Mouse (Mus musculus) liver, embryonic 13.5 days (tissue): Measurements from ENCODE around the gene Znhit1. TPM values are rescaled to one million over a fixed set of nuclear protein-coding genes. Genes with fewer than 3 reads are reported as not detected.
"Not testable (repeated sequence)": the region's sequence is repeated elsewhere in the genome, so short reads cannot be mapped to it uniquely, and the experiment has no call there.

ENCODE experiments used
- ATAC-seq: fragments of 200-750 bp; cut with Nextera tagmentation; 2 replicates; pipeline ENCODE4 v1.8.0; 2017; ENCODE audit warnings: low read depth, mild to moderate bottlenecking, moderate number of reproducible peaks, moderate library complexity
- DNase-seq: peaks from one replicate; pipeline ENCODE4 v3.0.0; 2022
- H3K27ac ChIP-seq: fragments of 300-500 bp; sonication (generic); 2 replicates; pipeline ENCODE4 v1.5.1; 2015; ENCODE audit warnings: moderate library complexity, mild to moderate bottlenecking, inconsistent platforms
- H3K27me3 ChIP-seq: fragments of 300-500 bp; sonication (generic); 2 replicates; pipeline ENCODE4 v1.6.1; 2015; ENCODE audit warnings: mild to moderate bottlenecking, inconsistent platforms
- H3K36me3 ChIP-seq: fragments of 300-500 bp; sonication (generic); 2 replicates; pipeline ENCODE4 v1.6.1; 2015; ENCODE audit warnings: mild to moderate bottlenecking, inconsistent platforms
- H3K4me1 ChIP-seq: fragments of 300-500 bp; sonication (generic); replicated peaks from 2 replicates; pipeline ENCODE4 v1.6.1; 2015; ENCODE audit warnings: inconsistent platforms
- H3K4me2 ChIP-seq: fragments of 300-500 bp; sonication (generic); 2 replicates; pipeline ENCODE4 v1.6.1; 2015; ENCODE audit warnings: inconsistent platforms, mild to moderate bottlenecking, moderate library complexity
- H3K4me3 ChIP-seq: fragments of 300-500 bp; sonication (generic); replicated peaks from 2 replicates; pipeline ENCODE4 v1.5.1; 2015; ENCODE audit warnings: mild to moderate bottlenecking, inconsistent platforms
- H3K9ac ChIP-seq: fragments of 300-500 bp; sonication (generic); 2 replicates; pipeline ENCODE4 v1.6.1; 2015; ENCODE audit warnings: mild to moderate bottlenecking, inconsistent platforms
- H3K9me3 ChIP-seq: fragments of 300-500 bp; sonication (generic); replicated peaks from 2 replicates; pipeline ENCODE4 v1.6.1; 2016; ENCODE audit warnings: inconsistent platforms
- WGBS: fragments of 180-500 bp; shearing (Covaris S2); methylation state at CpG from one replicate; pipeline ENCODE4 v1.1.7; 2015; ENCODE audit not compliant: insufficient replicate concordance; 5-methylcytosine and 5-hydroxymethylcytosine counted together
- polyA plus RNA-seq: library from polyadenylated mRNA; unstranded; fragments of >200 nt; fragmentation: Nextera tagmentation; extraction: Ambion mirVana; gene quantifications from 2 replicates; pipeline ENCODE4 v1.2.1, GENCODE M21; 2015

Znhit1 gene
- polyA plus RNA-seq, 1 experiment from 2014 or later = 57.8 TPM

- ATAC-seq (peak; percentile 98), DNase-seq (peak; percentile 94)
- Histone ChIP-seq H3K27me3 (no peaks in the 10 kb centered on the region), H3K9ac (peak within 1 kb of the TSS; percentile 74), H3K27ac (peak within 1 kb of the TSS; percentile 58), H3K4me2 (peak within 1 kb of the TSS; percentile 81), H3K36me3 (peaks cover 3% of the 10 kb centered on the region; the same call in 1 of the 2 replicates), H3K9me3 (no peaks in the 10 kb centered on the region), H3K4me1 (peaks cover 34% of the 10 kb centered on the region), H3K4me3 (peak within 1 kb of the TSS; percentile 78)
- WGBS = under 1% methylated on average over 23 of the region's 23 CpGs
These were observed 34.8 kb downstream of the Znhit1 start, which contains the start of gene Fis1 for GRCm38 (mm10) chr5:136953015-136953414. Gene Fis1 (plus strand): TSS chr5:136953275.

GRCm38 (mm10) chr5:136952153-136952552 lies 35.7 kb downstream of the Znhit1 start:
- 57% methylated on average over 4 of the region's 4 CpGs for WGBS

DNA sequence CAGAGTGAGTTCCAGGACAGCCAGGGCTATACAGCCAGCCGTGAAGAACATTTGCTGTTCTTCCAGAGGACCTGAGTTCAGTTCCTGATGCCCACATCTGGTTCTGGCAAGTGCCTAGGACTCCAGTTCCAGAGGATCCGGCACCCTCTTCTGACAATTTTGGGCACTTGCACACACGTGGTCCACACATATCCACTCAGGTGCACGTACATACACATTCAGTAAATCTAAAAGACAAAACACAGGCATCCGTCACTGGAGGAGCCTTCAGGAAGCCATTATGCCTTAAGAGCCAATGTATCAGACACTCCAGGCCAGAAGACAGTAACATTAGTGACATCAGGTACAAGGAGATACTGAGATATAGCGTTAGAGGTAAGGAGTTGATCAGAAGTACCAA lies 37.3 kb downstream of the Znhit1 start:
- H3K27ac ChIP-seq = no peak overlapping the region

More at GRCm38 (mm10) chr5:136952153-136952552, 35.7 kb downstream of the Znhit1 start:
- Histone ChIP-seq H3K9ac (0 out of 2 replicates have a peak overlapping the region, but pooled peaks have one; percentile 53), H3K36me3 (no peaks in the 10 kb centered on the region), H3K4me1 (peaks cover 31% of the 10 kb centered on the region), H3K4me2 (peak overlapping the region; percentile 81), H3K9me3 (no peaks in the 10 kb centered on the region), H3K27me3 (no peaks in the 10 kb centered on the region), H3K27ac (no peak overlapping the region), H3K4me3 (no peak overlapping the region)
- no peak for DNase-seq
- no peak for ATAC-seq

DNA sequence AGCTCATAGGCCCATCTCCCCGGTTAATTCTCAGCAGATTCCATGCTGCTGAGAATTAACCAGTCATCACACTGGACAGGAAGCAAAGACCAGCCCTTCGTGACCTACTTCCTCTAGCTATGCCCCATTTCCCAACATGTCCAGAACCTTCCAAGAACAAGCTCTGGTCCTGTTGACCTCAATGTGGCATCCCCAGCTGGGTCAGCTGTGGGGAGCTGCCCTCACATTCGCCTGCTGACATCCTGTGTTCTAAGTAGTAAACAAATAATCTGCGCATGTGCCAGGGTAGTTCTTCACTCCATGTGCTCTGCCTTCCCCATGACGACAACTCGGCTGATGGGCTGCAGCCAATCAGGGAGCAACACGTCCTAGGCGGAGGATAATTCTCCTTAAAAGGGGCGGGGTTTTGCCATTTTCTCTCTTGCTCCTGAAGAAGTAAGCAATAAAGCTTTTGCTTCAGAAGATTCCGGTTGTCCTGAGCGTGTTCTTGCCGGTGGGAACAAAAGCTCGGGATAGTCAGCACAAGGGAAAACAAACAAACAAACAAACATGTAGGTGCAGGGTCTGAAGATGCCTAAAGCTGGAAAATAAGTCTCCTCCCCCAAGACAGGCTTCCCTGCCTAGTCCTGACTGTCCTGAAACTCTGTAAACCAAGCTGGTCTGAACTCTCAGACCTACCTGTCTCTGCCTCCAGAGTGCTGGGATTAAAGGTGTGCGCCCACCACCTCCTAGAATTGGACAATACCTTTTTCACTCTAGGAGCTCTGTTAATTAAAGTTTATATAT lies 38.1 kb downstream of the Znhit1 start:
- H3K4me3 ChIP-seq, ATAC-seq, H3K36me3 ChIP-seq, H3K4me2 ChIP-seq, H3K27me3 ChIP-seq, H3K9me3 ChIP-seq, H3K9ac ChIP-seq, H3K27ac ChIP-seq, DNase-seq: not testable (repeated sequence)
- peaks cover 21% of the 10 kb centered on the region for H3K4me1 ChIP-seq
- 69% methylated on average over 14 of the region's 14 CpGs for WGBS

More for the DNA sequence above, 37.3 kb downstream of the Znhit1 start:
- no peak for DNase-seq
- Histone ChIP-seq H3K36me3 (no peaks in the 10 kb centered on the region), H3K4me1 (peaks cover 25% of the 10 kb centered on the region), H3K27me3 (no peaks in the 10 kb centered on the region), H3K9me3 (no peaks in the 10 kb centered on the region), H3K4me2 (no peak overlapping the region), H3K4me3 (no peak overlapping the region), H3K9ac (no peak overlapping the region)
- 77% methylated on average over 6 of the region's 6 CpGs for WGBS
- no peak for ATAC-seq

GRCm38 (mm10) chr5:136947874-136948273 lies 39.9 kb downstream of the Znhit1 start:
- no peak overlapping the region for H3K4me2 ChIP-seq
- no peaks in the 10 kb centered on the region for H3K27me3 ChIP-seq
- peaks cover 8% of the 10 kb centered on the region for H3K4me1 ChIP-seq
- no peak overlapping the region for H3K27ac ChIP-seq
- ATAC-seq (no peak), DNase-seq (no peak)
- H3K36me3 ChIP-seq = no peaks in the 10 kb centered on the region
- no peaks in the 10 kb centered on the region for H3K9me3 ChIP-seq
- H3K9ac ChIP-seq = no peak overlapping the region
- no peak overlapping the region for H3K4me3 ChIP-seq

GRCm38 (mm10) chr5:136945084-136945483 lies 42.7 kb downstream of the Znhit1 start:
- Histone ChIP-seq H3K9me3 (no peaks in the 10 kb centered on the region), H3K4me1 (no peaks in the 10 kb centered on the region), H3K27ac (no peak overlapping the region), H3K36me3 (no peaks in the 10 kb centered on the region), H3K9ac (no peak overlapping the region), H3K4me2 (no peak overlapping the region), H3K27me3 (no peaks in the 10 kb centered on the region), H3K4me3 (no peak overlapping the region)
- 64% methylated on average over 12 of the region's 12 CpGs for WGBS
- ATAC-seq (no peak), DNase-seq (no peak)

DNA sequence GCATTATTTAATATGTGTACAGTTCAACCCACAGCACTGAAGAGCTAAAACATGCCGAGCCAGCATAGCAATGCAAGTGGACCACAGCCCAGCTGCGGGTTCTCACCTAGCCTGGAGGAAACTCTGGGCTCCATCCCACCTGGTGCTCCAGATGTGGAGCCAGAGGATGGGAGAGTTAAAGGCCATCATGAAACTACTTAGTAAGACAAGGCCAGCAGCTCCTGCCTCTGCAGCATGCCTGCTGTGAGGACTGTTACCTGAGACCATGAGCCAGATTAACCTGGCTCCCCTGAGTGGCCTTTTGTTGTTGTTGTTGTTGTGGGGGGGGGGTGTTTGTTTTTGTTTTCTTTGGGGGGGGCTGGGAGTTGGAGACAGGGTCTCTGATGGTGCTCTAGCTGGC lies 44.4 kb downstream of the Znhit1 start:
- Histone ChIP-seq H3K4me2 (no peak overlapping the region), H3K4me3 (no peak overlapping the region), H3K27me3 (no peaks in the 10 kb centered on the region), H3K36me3 (no peaks in the 10 kb centered on the region), H3K9ac (no peak overlapping the region), H3K9me3 (no peaks in the 10 kb centered on the region), H3K27ac (no peak overlapping the region), H3K4me1 (no peaks in the 10 kb centered on the region)
- 60% methylated on average over 2 of the region's 2 CpGs for WGBS
- DNase-seq (no peak), ATAC-seq (no peak)

GRCm38 (mm10) chr5:136942781-136943180 lies 45.0 kb downstream of the Znhit1 start:
- DNase-seq (no peak), ATAC-seq (no peak)
- H3K27me3 ChIP-seq = no peaks in the 10 kb centered on the region
- H3K36me3 ChIP-seq = no peaks in the 10 kb centered on the region
- H3K9ac ChIP-seq = no peak overlapping the region
- H3K27ac ChIP-seq = no peak overlapping the region
- H3K4me1 ChIP-seq = no peaks in the 10 kb centered on the region
- H3K9me3 ChIP-seq = no peaks in the 10 kb centered on the region
- H3K4me3 ChIP-seq = no peak overlapping the region
- 58% methylated on average over 3 of the region's 3 CpGs for WGBS
- no peak overlapping the region for H3K4me2 ChIP-seq

DNA sequence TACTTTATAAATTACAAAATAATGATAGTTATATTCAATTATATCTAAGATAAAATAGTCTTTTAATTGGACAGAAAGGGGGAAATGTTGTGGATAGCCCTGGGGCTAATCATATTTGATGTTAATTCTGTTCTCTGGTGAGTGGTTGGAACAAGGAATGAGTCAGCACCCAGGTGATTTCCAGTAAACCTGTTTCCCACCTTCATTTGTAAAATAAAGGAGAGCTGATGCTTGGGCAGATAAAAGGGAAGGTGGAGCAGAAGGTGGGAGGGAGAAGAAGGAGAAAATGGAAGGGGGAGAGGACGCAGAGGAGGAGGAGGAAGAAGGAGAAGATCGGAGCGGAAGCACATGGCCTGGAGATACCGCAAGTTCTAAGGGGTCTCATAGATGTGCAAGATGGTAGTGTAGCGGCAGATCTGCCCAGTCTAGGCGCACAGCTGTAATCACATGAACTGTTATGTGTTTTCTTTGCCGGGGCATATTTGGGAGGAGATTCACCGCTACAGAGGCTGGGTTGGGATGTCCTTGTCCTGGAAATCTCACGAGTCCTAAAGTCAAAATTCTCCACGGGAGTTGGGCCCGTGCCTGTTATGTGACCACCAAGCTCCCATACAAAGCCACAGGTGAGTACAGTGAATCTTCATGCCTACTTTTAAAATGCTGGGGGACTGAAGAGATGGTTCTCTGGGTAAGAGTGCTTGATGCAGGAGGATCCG lies 46.8 kb downstream of the Znhit1 start:
- no peaks in the 10 kb centered on the region for H3K9me3 ChIP-seq
- no peaks in the 10 kb centered on the region for H3K27me3 ChIP-seq
- DNase-seq (no peak), ATAC-seq (no peak)
- WGBS = 76% methylated on average over 12 of the region's 12 CpGs
- no peaks in the 10 kb centered on the region for H3K36me3 ChIP-seq
- H3K4me2 ChIP-seq = no peak overlapping the region
- H3K4me3 ChIP-seq = no peak overlapping the region
- H3K4me1 ChIP-seq = no peaks in the 10 kb centered on the region
- H3K27ac ChIP-seq = no peak overlapping the region
- no peak overlapping the region for H3K9ac ChIP-seq

GRCm38 (mm10) chr5:136940029-136940428 lies 47.8 kb downstream of the Znhit1 start:
- not testable (repeated sequence) for H3K27me3 ChIP-seq, ATAC-seq, H3K27ac ChIP-seq, H3K36me3 ChIP-seq, H3K4me1 ChIP-seq, H3K9ac ChIP-seq, H3K4me3 ChIP-seq, H3K4me2 ChIP-seq, DNase-seq, H3K9me3 ChIP-seq
- 72% methylated on average over 6 of the region's 6 CpGs for WGBS

- WGBS = 60% methylated on average over 7 of the region's 7 CpGs
- no peak overlapping the region for H3K4me2 ChIP-seq
- H3K9ac ChIP-seq = no peak overlapping the region
- H3K36me3 ChIP-seq = no peaks in the 10 kb centered on the region
- H3K4me1 ChIP-seq = no peaks in the 10 kb centered on the region
- no peak for ATAC-seq
- H3K9me3 ChIP-seq = no peaks in the 10 kb centered on the region
- DNase-seq = no peak
- H3K27me3 ChIP-seq = no peaks in the 10 kb centered on the region
- no peak overlapping the region for H3K27ac ChIP-seq
- no peak overlapping the region for H3K4me3 ChIP-seq
These were observed 48.5 kb downstream of the Znhit1 start for GRCm38 (mm10) chr5:136939284-136939683.
